Mouse (Mus musculus): ENCODE measurements at regions not wholly inside any gene's neighbourhood (a gene's known extent, or its start where the extent isn't known, plus 50 kb on each side); places are given as distances from the start of the nearest gene placed in this dataset.
A peak's percentile ranks its signal among the peaks of the same experiment; 100 is the strongest.

DNA sequence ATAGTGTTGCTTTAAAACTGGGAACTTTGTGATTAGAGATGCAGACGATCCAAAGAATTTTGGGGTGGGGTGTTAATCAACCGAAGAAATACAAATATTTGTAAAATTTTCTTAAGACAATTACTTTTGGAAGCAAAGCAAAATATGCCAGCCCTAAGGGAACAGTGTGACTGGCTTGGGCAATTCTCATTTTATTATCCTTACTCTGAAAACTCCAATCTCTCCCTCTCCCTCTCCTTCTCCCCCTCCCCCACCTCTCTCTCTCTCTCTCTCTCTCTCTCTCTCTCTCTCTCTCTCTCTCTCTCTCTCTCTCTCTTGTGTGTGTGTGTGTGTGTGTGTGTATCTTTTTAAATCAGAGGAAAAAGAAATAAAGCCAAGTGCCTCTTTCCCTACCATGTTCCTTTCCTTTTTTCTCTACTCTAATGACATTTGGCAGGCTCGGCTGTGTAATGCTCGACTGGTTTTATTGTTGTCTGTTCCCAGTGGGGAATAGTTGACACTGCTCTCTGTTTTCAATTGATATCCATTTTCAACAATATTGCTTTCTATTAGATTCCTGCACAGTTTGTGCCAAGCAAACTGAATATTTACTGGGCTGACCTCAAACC, 367.5 kb upstream of the Fam92a start:
- peak in 1 of 2 experiments; percentile 58 for DNase-seq (ENCODE audit: low spot score in 2 of 2)

DNA sequence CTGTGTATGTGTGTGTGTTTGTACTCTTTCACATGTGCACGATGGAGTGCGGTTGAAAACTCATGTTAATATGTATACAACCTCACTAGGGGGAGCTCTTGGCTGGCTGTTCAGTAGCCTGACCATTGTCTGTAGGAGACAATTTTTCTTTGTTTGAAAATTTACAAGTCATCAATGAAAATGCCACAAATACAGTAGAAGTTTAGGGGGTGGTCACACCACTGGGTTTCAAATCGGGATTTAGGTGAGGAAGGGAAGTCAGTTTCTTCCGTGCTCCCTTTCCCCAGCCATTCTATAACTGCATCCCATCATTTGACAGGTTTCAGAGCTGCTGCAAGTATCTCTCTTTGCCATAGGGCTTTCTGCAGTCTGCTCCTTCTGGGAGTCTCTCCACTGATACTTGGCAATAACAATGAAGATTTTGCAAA, 366.9 kb upstream of the Fam92a start:
- peak; percentile 54 to 81 for DNase-seq (ENCODE audit: low spot score in 2 of 2)

GRCm38 (mm10) chr4:12538043-12538442, 366.2 kb upstream of the Fam92a start:
- DNase-seq (ENCODE audit: low spot score in 2 of 2): no peak

DNA sequence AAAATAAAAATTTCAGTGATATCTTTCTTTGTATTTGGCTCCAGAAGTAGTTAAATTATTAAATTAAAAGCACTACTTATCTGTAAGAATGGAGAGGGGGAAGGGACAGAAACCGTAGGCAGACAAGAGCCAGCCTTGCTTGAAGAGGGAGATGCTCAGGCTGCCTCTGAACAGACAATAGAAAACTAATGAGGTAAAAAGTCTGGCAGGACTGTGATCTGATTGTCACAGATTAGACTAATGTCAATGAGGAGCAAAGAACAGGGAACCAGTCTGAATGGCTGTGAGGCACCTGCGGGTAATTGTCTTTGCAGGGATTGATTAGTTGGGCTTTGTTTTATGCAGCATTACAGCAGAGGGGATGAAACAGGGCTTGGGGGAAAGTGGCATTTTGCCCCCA, 362.3 kb upstream of the Fam92a start:
- DNase-seq (ENCODE audit: low spot score in 2 of 2): no peak

GRCm38 (mm10) chr4:12532961-12533360, 361.1 kb upstream of the Fam92a start:
- DNase-seq (ENCODE audit: low spot score in 2 of 2): no peak

DNA sequence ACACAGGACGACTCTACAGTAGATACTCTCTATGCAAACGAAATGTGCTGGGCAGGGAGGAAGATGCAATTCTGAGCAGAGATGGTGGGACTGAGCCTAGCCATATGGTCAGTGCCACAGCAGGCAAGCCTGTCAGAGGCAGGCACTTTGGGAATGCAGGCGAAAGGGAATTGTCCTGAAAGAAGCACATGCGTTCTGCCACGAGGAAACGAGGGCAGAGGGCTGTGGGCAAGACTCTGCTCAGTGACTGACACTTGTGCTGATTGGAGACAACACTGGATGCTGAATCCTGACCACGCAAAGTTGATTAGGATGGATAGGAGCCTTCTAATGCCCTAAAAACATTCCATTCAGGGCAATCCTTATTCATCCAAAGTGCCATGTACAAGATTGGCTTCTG, 350.5 kb upstream of the Fam92a start:
- DNase-seq (ENCODE audit: low spot score in 2 of 2): no peak

DNA sequence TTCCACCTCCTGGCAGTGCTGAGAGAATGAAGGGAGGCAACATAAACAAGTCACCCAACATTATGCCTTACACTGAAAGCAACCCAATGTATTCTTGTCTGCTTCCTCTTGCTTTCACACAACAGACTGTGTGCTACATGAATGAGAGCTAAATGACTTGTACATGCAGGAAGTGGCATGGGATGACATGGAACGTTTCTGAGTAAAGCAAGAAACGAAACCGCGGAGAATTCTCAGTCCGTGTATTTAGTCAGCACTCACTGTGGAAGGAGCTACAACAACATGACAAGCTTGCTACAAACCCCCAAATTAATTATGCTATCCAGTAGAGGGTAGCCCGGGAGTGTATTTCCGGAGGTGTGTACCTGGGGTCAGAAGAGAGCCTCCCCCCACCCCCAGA, 349.4 kb upstream of the Fam92a start:
- DNase-seq (ENCODE audit: low spot score in 2 of 2): no peak

- no peak for DNase-seq (ENCODE audit: low spot score in 2 of 2)
Measured at GRCm38 (mm10) chr4:12516497-12516896, 344.7 kb upstream of the Fam92a start.

DNA sequence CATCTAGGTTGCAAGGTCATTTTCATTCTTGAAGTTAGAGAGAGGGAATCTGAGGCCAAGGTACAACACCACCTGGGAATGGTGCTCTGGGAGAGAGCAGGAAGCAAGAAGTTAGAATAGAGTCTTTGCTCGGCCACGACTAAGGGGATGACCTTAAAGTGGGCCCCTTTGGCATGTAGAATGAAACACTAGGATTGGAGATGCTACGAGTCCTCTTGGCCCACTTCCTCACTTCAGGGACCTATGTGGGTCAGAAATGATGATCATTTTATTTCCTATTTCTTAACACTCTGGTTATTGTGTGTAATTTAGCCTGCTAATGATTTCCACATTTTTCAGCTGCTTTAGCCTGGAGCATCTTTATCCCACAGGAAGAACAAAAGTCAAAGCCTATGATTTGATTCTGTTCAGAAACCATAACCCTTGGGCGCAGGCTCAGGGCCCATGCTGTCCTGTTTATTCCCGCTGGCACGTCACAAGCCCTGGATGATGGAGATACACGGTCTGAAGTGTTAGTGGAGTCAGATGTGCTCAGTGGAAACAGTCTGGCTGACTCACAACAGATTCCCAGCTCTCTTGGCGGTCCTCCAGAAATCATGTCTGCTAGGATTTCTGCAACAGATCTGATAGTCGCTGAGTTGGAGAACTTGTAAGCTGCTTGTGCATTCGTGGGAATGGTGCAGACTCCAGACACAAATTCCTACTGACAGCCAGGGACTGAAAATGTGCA, 340.0 kb upstream of the Fam92a start:
- DNase-seq (ENCODE audit: low spot score in 2 of 2): peak; percentile 69 to 90

DNA sequence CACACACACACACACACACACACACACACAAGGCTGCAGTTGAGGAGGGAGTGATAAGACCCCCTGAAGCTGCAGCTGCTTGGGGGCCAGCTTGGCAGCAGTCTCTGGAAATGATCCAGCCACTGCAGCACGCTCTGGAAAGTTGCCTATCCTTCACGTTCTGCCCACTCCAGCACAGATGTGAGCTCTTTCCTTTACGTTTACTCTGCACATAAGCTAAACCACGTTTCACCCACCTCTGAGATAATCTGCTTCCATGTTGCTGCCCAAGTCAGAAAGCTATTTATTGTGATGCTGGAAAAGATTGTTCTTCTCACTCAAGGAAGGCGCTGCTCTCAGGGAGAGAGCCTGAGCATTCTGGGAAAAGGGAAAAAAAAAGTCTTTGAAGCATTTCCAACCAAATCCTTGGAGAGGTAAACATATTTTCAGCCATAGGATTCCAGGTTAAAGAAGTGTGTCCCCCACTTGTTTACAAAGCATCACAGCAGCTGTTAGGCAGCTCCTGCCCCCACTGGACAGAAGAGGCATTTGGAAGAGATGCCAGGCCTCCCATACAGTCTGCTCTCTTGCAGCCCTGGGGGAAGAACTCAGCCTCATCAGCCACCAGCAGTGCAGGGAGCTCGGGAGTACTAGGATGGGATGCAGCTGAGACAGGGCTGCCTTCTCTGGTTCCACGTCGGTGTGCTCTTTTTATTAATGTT, 335.2 kb upstream of the Fam92a start:
- peak; percentile 26 for DNase-seq (ENCODE audit: low spot score in 2 of 2)

- no peak for DNase-seq (ENCODE audit: low spot score in 2 of 2)
Measured at GRCm38 (mm10) chr4:12501086-12501485, 329.3 kb upstream of the Fam92a start.

DNA sequence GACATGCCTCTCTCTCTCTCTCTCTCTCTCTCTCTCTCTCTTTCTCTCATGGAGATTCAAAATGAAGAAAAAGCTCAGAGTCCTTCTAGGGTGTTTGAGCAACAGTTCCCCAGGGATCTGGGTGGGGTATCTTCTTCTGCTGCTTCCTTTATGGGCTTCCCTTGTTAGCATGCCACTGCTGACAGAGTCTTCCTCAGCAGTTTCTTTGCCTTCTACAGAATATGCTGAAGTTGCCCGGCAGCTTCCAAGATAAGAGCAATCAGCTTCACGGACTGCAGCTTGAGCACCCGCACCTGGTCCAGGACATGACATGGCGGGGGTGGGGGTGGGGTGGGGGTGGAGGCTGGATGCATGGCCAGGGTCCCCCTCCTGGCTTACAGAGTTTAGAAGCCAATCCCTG, 326.6 kb upstream of the Fam92a start:
- DNase-seq (ENCODE audit: low spot score in 2 of 2): no peak

GRCm38 (mm10) chr4:12492468-12492867, 320.7 kb upstream of the Fam92a start:
- DNase-seq (ENCODE audit: low spot score in 2 of 2): no peak

GRCm38 (mm10) chr4:12491306-12491705, 319.5 kb upstream of the Fam92a start:
- no peak for DNase-seq (ENCODE audit: low spot score in 2 of 2)

DNA sequence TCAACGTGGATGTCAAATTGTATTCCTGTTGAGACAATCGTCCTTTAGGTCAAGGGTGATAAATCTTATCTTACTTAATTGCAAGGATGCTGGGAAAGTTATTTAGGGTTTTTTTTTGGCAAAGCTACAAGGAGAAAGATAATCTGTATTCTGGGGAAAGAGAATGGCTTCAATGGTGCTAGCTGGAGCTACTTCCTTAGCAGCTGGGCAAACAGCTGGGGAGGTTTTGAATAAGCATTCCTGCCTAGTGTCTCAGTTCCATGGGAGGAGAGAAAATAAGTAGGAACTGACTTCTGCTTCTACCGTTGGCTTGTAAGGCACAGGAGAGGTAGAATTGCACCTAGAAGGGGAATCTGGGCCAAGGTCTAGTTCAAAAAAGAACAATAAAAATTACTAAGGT, 318.3 kb upstream of the Fam92a start:
- DNase-seq (ENCODE audit: low spot score in 2 of 2): no peak

- DNase-seq (ENCODE audit: low spot score in 2 of 2): no peak
Measured at GRCm38 (mm10) chr4:12489358-12489757, 317.5 kb upstream of the Fam92a start.

GRCm38 (mm10) chr4:12481481-12481880, 309.7 kb upstream of the Fam92a start:
- DNase-seq (ENCODE audit: low spot score in 2 of 2): no peak

DNA sequence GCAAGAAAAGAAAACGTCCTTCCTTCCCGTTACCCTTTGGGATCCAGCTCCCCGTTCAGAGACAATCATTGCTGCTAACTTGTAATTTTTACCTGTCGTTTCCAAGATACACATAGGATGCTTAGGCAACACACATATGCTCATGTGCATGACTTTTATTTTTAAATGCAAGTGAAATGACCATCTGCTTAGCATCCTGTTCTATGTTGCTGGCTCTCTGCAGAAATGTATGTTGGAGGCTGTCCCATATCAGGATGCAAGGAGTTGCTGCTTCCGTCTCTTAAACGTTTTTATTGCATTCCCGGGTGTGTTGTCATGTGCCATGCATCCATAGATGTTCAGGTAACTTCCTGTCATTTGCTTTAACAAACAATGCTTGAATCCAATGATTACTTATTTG, 304.9 kb upstream of the Fam92a start:
- no peak for DNase-seq (ENCODE audit: low spot score in 2 of 2)

GRCm38 (mm10) chr4:12474981-12475568, 303.3 kb upstream of the Fam92a start:
- peak in 1 of 2 experiments; percentile 30 for DNase-seq (ENCODE audit: low spot score in 2 of 2)

GRCm38 (mm10) chr4:12474421-12474820, 302.6 kb upstream of the Fam92a start:
- no peak for DNase-seq (ENCODE audit: low spot score in 2 of 2)

- no peak for DNase-seq (ENCODE audit: low spot score in 2 of 2)
Measured at GRCm38 (mm10) chr4:12461701-12462100, 289.9 kb upstream of the Fam92a start.

- DNase-seq (ENCODE audit: low spot score in 2 of 2): no peak
Measured at GRCm38 (mm10) chr4:12461251-12461650, 289.4 kb upstream of the Fam92a start.
